Mouse (Mus musculus): ENCODE results near the gene Kat2a. TPM values are rescaled to one million over a fixed set of nuclear protein-coding genes. Genes with fewer than 3 reads are reported as not detected.

The Kat2a gene
- polyA plus RNA-seq, 1 experiment from 2014 or later, result 39.0 TPM

DNA sequence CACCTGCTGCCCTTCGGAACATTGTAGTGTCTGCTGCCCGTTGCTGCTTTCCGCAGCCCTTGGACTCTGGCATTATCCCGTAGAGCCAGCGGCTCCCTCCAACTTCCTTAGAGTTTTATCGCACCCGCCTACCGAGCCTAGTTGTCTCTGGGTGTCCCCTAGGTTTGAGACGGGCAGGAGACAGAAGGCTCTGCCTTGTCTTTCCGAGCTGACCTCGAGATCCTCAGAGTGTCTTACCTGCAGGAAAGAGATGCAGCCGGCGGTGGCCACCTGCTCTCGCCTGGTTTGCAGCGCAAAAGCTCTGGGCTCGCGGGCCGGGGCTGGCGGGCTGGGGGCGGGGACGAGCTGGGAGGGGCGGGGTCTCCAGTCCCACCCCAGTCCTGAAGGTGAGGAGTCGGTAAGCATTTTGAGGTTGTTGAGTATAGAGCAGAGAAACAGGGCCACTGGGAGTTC lies 20.1 kb downstream of the Kat2a start, which contains the start of gene Zfp385c:
Zfp385c (minus strand) TSS at position 292 of the 453 bp plus-strand sequence.
- no peaks in the 10 kb centered on the region for H3K9me3 ChIP-seq (replicated peaks; ENCODE audit: low read length)
- TF ChIP-seq CTCF (IDR thresholded peaks at IDR 0.05; ENCODE audit: low read depth), result no peak
- ATAC-seq (replicated peaks; ENCODE audit: low FRiP score, low read depth) (no peak; the same call in 1 of the 2 replicates), DNase-seq (ENCODE audit: low spot score) (no peak)
- H3K27me3 ChIP-seq (ENCODE audit: insufficient read depth, low read length), result no peaks in the 10 kb centered on the region
- no peaks in the 10 kb centered on the region for H3K36me3 ChIP-seq (ENCODE audit: insufficient read depth, low read length)
- no peak within 1 kb of the TSS for H3K27ac ChIP-seq
- WGBS, result 2% methylated on average over 23 of the region's 23 CpGs
- peak within 1 kb of the TSS; percentile 41; the same call in 1 of the 2 replicates for H3K9ac ChIP-seq (ENCODE audit: low read depth, low read length)
- peak within 1 kb of the TSS; percentile 23 for H3K4me3 ChIP-seq (replicated peaks; ENCODE audit: low read depth, low read length)
- peak within 1 kb of the TSS; percentile 67 for H3K4me2 ChIP-seq (ENCODE audit: low read length)
- H3K4me1 ChIP-seq (replicated peaks; ENCODE audit: insufficient read depth, low read length), result peaks cover 6% of the 10 kb centered on the region

DNA sequence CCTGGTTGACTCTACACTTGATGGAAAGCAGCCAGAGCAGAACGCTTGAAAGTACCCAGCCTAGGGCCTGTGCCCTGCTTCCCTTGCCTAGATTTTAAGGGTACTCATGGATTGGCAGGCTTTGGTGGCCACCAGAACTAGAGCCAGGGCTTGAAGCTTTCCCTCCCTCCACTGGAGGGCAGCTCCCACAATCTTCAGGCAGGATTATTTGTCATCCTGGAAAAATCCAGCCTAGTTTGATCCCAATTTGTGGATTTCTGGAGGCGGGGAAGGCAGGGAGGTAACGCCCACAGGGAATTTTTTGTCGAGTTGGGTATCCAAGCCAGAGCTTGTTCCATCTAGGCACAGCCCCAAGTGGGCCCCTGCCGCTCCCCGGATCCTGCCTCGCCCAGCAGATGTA lies 21.9 kb downstream of the Kat2a start:
- no peak overlapping the region for H3K27ac ChIP-seq
- no peak for TF ChIP-seq CTCF (IDR thresholded peaks at IDR 0.05; ENCODE audit: low read depth)
- H3K4me3 ChIP-seq (replicated peaks; ENCODE audit: low read depth, low read length), result no peak overlapping the region
- H3K4me1 ChIP-seq (replicated peaks; ENCODE audit: insufficient read depth, low read length), result peaks cover 6% of the 10 kb centered on the region
- no peak for DNase-seq (ENCODE audit: low spot score)
- no peaks in the 10 kb centered on the region for H3K36me3 ChIP-seq (ENCODE audit: insufficient read depth, low read length)
- H3K4me2 ChIP-seq (ENCODE audit: low read length), result no peak overlapping the region
- no peak overlapping the region for H3K9ac ChIP-seq (ENCODE audit: low read depth, low read length)
- H3K9me3 ChIP-seq (replicated peaks; ENCODE audit: low read length), result no peaks in the 10 kb centered on the region
- whole genome bisulfite sequencing, result 69% methylated on average over 7 of the region's 7 CpGs
- no peaks in the 10 kb centered on the region for H3K27me3 ChIP-seq (ENCODE audit: insufficient read depth, low read length)
- ATAC-seq (replicated peaks; ENCODE audit: low FRiP score, low read depth), result no peak

DNA sequence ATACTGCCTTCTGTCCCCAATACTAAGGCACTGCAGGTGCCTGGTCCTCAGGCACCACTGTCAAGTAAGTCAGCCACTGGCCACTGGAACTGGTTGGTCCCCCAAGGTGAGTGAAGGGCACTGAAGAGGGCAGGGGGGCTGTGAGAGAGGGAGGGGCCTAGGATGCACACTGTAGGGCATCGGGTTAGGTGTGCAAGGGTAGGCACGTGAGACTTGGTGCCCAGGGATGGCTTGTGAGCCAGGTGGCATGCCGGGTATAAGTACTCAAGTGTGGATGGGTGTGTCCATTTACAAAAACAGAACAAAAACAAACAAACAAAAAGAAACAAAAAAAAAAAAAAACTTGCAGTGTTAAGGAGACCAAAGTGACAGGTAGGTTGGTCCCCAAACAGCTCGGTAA lies 23.8 kb downstream of the Kat2a start:
- H3K4me2 ChIP-seq (ENCODE audit: low read length), result no peak overlapping the region
- WGBS, result 69% methylated on average over 4 of the region's 4 CpGs
- no peaks in the 10 kb centered on the region for H3K36me3 ChIP-seq (ENCODE audit: insufficient read depth, low read length)
- DNase-seq (ENCODE audit: low spot score) (no peak), ATAC-seq (replicated peaks; ENCODE audit: low FRiP score, low read depth) (no peak)
- no peak for TF ChIP-seq CTCF (IDR thresholded peaks at IDR 0.05; ENCODE audit: low read depth)
- H3K27me3 ChIP-seq (ENCODE audit: insufficient read depth, low read length), result no peaks in the 10 kb centered on the region
- no peak overlapping the region for H3K4me3 ChIP-seq (replicated peaks; ENCODE audit: low read depth, low read length)
- no peak overlapping the region for H3K27ac ChIP-seq
- peaks cover 6% of the 10 kb centered on the region for H3K4me1 ChIP-seq (replicated peaks; ENCODE audit: insufficient read depth, low read length)
- H3K9me3 ChIP-seq (replicated peaks; ENCODE audit: low read length), result no peaks in the 10 kb centered on the region
- H3K9ac ChIP-seq (ENCODE audit: low read depth, low read length), result no peak overlapping the region

DNA sequence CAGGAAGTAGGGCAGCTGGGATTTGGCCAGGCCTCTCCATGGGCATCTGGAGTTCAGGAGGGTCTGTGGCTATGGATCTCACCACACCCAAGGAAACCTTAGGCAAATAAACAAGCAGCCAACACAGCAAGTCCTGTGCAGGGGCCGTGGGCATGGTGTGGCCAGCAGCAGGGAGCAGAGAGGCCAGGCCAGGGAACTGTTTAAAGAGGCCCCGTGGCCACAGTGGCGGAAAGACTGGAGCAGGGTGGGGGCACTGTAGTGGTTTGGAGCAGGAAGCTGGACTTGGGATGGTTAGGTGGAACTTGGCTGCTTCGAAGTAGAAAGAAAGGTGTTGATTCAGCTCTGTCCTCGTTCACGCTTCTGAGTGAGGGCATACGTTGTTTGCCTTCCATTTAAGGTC lies 25.0 kb downstream of the Kat2a start:
- Histone ChIP-seq H3K27me3 (ENCODE audit: insufficient read depth, low read length) (no peaks in the 10 kb centered on the region), H3K4me1 (replicated peaks; ENCODE audit: insufficient read depth, low read length) (peaks cover 4% of the 10 kb centered on the region), H3K36me3 (ENCODE audit: insufficient read depth, low read length) (no peaks in the 10 kb centered on the region), H3K9ac (ENCODE audit: low read depth, low read length) (no peak overlapping the region), H3K4me2 (ENCODE audit: low read length) (no peak overlapping the region), H3K4me3 (replicated peaks; ENCODE audit: low read depth, low read length) (no peak overlapping the region), H3K9me3 (replicated peaks; ENCODE audit: low read length) (no peaks in the 10 kb centered on the region), H3K27ac (no peak overlapping the region)
- DNase-seq (ENCODE audit: low spot score) (no peak), ATAC-seq (replicated peaks; ENCODE audit: low FRiP score, low read depth) (no peak)
- WGBS, result 79% methylated on average over 7 of the region's 7 CpGs
- TF ChIP-seq CTCF (IDR thresholded peaks at IDR 0.05; ENCODE audit: low read depth), result no peak

DNA sequence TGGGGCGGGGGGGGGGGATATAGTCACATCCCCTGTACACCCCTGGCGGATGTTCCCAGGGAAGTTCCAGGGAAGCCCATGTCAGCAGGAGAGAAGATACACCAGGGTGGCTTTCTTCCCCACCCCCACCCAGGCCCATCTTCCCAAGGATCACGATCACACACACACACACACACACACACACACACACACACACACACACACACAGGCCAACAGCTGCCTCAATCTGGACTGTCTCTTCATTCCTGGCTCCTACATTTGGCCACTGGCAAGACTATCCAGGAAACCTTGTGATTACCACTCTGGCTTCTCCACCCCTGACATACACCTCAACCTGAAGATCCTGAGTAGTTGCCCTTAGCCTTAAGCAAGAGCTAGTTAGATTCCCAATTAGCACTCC lies 26.9 kb downstream of the Kat2a start:
- no peak for TF ChIP-seq CTCF (IDR thresholded peaks at IDR 0.05; ENCODE audit: low read depth)
- no peaks in the 10 kb centered on the region for H3K36me3 ChIP-seq (ENCODE audit: insufficient read depth, low read length)
- H3K9me3 ChIP-seq (replicated peaks; ENCODE audit: low read length), result no peaks in the 10 kb centered on the region
- DNase-seq (ENCODE audit: low spot score), result no peak
- H3K4me1 ChIP-seq (replicated peaks; ENCODE audit: insufficient read depth, low read length), result no peaks in the 10 kb centered on the region
- no peak overlapping the region for H3K27ac ChIP-seq
- 68% methylated on average over 3 of the region's 3 CpGs for WGBS
- no peak for ATAC-seq (replicated peaks; ENCODE audit: low FRiP score, low read depth)
- H3K27me3 ChIP-seq (ENCODE audit: insufficient read depth, low read length), result no peaks in the 10 kb centered on the region
- H3K4me2 ChIP-seq (ENCODE audit: low read length), result no peak overlapping the region
- no peak overlapping the region for H3K4me3 ChIP-seq (replicated peaks; ENCODE audit: low read depth, low read length)
- H3K9ac ChIP-seq (ENCODE audit: low read depth, low read length), result no peak overlapping the region

DNA sequence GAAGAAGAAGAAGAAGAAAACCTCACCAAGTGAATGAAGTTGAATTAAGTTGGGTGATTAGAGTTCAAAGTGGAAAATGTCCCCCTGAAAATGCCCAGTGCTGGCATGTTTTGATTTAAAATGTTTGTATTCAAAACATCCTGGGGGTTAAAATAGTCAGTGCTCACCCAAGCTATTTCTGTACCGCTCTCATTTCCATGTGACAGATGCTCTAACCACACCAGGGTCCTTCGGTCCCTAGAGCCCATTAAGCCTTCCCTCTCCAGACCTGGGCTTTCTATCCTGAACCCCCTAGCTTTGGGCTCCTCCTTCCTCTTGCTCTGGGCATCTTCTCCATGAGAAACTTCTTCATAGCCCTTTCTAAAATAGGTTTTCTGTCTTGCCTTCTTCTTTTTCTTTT lies 28.2 kb downstream of the Kat2a start:
- DNase-seq (ENCODE audit: low spot score), result no peak
- ATAC-seq (replicated peaks; ENCODE audit: low FRiP score, low read depth), result no peak
- H3K9ac ChIP-seq (ENCODE audit: low read depth, low read length), result no peak overlapping the region
- 33% methylated on average over 2 of the region's 2 CpGs for WGBS
- H3K9me3 ChIP-seq (replicated peaks; ENCODE audit: low read length), result no peaks in the 10 kb centered on the region
- H3K27ac ChIP-seq, result no peak overlapping the region
- no peak for TF ChIP-seq CTCF (IDR thresholded peaks at IDR 0.05; ENCODE audit: low read depth)
- no peaks in the 10 kb centered on the region for H3K36me3 ChIP-seq (ENCODE audit: insufficient read depth, low read length)
- no peaks in the 10 kb centered on the region for H3K4me1 ChIP-seq (replicated peaks; ENCODE audit: insufficient read depth, low read length)
- H3K27me3 ChIP-seq (ENCODE audit: insufficient read depth, low read length), result no peaks in the 10 kb centered on the region
- no peak overlapping the region for H3K4me2 ChIP-seq (ENCODE audit: low read length)
- H3K4me3 ChIP-seq (replicated peaks; ENCODE audit: low read depth, low read length), result no peak overlapping the region

DNA sequence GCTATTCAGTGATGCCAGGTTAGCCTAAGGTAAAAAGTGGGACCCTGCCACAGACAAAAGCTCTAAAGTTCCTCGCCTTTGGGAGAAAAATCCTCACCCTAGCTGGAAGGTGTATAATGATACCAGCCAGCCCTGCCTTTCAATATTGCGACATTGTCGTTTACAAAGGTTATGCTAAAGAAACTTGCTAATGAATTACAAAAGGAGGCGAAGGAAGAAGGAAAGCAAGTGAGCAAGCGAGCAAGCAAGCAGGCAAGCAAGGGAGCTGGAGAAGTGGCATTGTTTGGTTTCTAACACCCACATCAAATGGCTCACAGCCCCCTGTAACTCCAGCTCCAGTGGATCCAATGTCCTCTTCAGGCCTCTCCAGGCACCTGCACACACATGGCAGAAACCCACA lies 29.7 kb downstream of the Kat2a start:
- Histone ChIP-seq H3K36me3 (ENCODE audit: insufficient read depth, low read length) (no peaks in the 10 kb centered on the region), H3K4me3 (replicated peaks; ENCODE audit: low read depth, low read length) (no peak overlapping the region), H3K27me3 (ENCODE audit: insufficient read depth, low read length) (no peaks in the 10 kb centered on the region), H3K9ac (ENCODE audit: low read depth, low read length) (no peak overlapping the region), H3K4me1 (replicated peaks; ENCODE audit: insufficient read depth, low read length) (no peaks in the 10 kb centered on the region), H3K4me2 (ENCODE audit: low read length) (no peak overlapping the region), H3K9me3 (replicated peaks; ENCODE audit: low read length) (no peaks in the 10 kb centered on the region), H3K27ac (no peak overlapping the region)
- no peak for TF ChIP-seq CTCF (IDR thresholded peaks at IDR 0.05; ENCODE audit: low read depth)
- WGBS, result 76% methylated on average over 5 of the region's 5 CpGs
- no peak for DNase-seq (ENCODE audit: low spot score)
- no peak for ATAC-seq (replicated peaks; ENCODE audit: low FRiP score, low read depth)

Measured in kidney, postnatal 0 days (tissue).